In the genomic region with DNA sequence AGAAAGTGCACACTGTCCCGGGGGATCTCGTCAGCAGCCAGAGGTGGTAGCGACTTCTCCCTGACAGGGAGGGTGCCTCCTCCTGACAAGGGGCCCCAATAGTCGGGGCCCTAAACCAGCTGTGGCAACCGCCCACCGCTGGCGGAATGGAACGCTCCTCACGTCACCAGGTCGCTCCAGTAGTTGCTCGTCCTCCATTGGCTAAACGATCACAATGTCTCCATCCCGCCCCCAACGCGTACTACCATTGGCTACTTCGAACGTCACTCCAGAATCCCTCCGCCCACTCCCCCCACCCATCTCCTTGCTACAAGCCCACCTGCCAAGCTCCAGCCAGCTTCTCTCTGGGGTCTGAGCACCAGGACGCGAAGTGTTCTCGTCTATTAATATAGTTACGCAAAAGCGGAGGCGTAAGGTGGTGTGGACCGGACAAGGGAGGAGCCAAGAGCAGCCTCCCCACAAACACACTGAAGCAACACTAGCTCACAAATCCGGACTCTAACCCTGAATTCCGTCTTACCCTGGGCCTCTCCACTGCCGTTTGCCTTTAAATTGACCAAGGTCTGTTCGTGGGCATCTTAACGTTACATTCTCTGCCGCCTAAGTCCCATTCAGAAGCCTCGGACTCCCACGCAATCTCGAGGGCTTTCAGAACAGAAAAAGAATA, we compare ENCODE assay signal across 8 mouse cellular contexts. TPM values are rescaled to one million over a fixed set of nuclear protein-coding genes. Genes with fewer than 3 reads are reported as not detected.
DNase-seq lines count a peak whose midpoint lies in the region; ATAC-seq lines count a peak whose summit lies in the region.

TSS of gene Zdhhc9 (minus strand) at position 360 of the 667 bp plus-strand sequence.

- peak within 1 kb of the TSS; percentile 72 for H3K4me3 ChIP-seq in heart, embryonic 13.5 days
- peak within 1 kb of the TSS; percentile 73 for H3K4me3 ChIP-seq in liver, embryonic 12.5 days
- peak within 1 kb of the TSS; percentile 64 for H3K4me3 ChIP-seq in stomach, embryonic 15.5 days (replicated peaks)

- H3K36me3 ChIP-seq in heart, embryonic 13.5 days: no peaks in the 10 kb centered on the region
- no peaks in the 10 kb centered on the region for H3K36me3 ChIP-seq in liver, embryonic 12.5 days
- no peaks in the 10 kb centered on the region for H3K36me3 ChIP-seq in stomach, embryonic 15.5 days

- H3K4me1 ChIP-seq in heart, embryonic 13.5 days: peaks cover 5% of the 10 kb centered on the region; the same call in 1 of the 2 replicates
- H3K4me1 ChIP-seq in liver, embryonic 12.5 days: peaks cover 9% of the 10 kb centered on the region; the same call in 1 of the 2 replicates
- no peaks in the 10 kb centered on the region for H3K4me1 ChIP-seq in stomach, embryonic 15.5 days

- no peaks in the 10 kb centered on the region for H3K9me3 ChIP-seq in heart, embryonic 13.5 days
- no peaks in the 10 kb centered on the region for H3K9me3 ChIP-seq in liver, embryonic 12.5 days (replicated peaks)
- H3K9me3 ChIP-seq in stomach, embryonic 15.5 days: no peaks in the 10 kb centered on the region

- peak; percentile 93 for DNase-seq in CD4-positive helper T cell, adult 2 months (ENCODE audit: low read depth, low spot score)
- DNase-seq in brain, embryonic 18.5 days (ENCODE audit: low read depth, low spot score): peak; percentile 83
- DNase-seq in kidney, postnatal 10 days: peak; percentile 91
- DNase-seq in natural killer cell, adult 2 months (ENCODE audit: low spot score in 2 of 2): peak; percentile 81 to 85

- H3K27me3 ChIP-seq in heart, embryonic 13.5 days (replicated peaks): peaks cover 8% of the 10 kb centered on the region
- no peaks in the 10 kb centered on the region for H3K27me3 ChIP-seq in liver, embryonic 12.5 days (replicated peaks)
- H3K27me3 ChIP-seq in stomach, embryonic 15.5 days (replicated peaks): no peaks in the 10 kb centered on the region

- 9% methylated on average over 31 of the region's 34 CpGs for WGBS in heart, embryonic 13.5 days
- WGBS in liver, embryonic 12.5 days (ENCODE audit: insufficient replicate concordance): 10% methylated on average over 34 of the region's 34 CpGs
- WGBS in stomach, embryonic 15.5 days: 12% methylated on average over 33 of the region's 34 CpGs

- peak; percentile 100 for ATAC-seq in erythroid progenitor cell, adult 5-6 weeks (replicated peaks; ENCODE audit: low FRiP score, poor library complexity, severe bottlenecking)
- ATAC-seq in heart, embryonic 13.5 days (ENCODE audit: extremely low read depth, insufficient number of reproducible peaks, low FRiP score, low TSS enrichment): peak; percentile 91
- peak; percentile 99 for ATAC-seq in liver, embryonic 12.5 days
- ATAC-seq in stomach, embryonic 15.5 days (ENCODE audit: insufficient read depth, low FRiP score, low read depth): peak; percentile 98

- 0 out of 2 replicates have a peak within 1 kb of the TSS, but pooled peaks have one; percentile 24 for H3K27ac ChIP-seq in heart, embryonic 13.5 days (replicated peaks)
- H3K27ac ChIP-seq in liver, embryonic 12.5 days: peak within 1 kb of the TSS; percentile 76
- H3K27ac ChIP-seq in stomach, embryonic 15.5 days: peak within 1 kb of the TSS; percentile 72

- H3K4me2 ChIP-seq in heart, embryonic 13.5 days: peak within 1 kb of the TSS; percentile 71
- peak within 1 kb of the TSS; percentile 73 for H3K4me2 ChIP-seq in liver, embryonic 12.5 days
- peak within 1 kb of the TSS; percentile 52 for H3K4me2 ChIP-seq in stomach, embryonic 15.5 days

- peak within 1 kb of the TSS; percentile 83 for H3K9ac ChIP-seq in heart, embryonic 13.5 days
- H3K9ac ChIP-seq in liver, embryonic 12.5 days: peak within 1 kb of the TSS; percentile 80
- peak within 1 kb of the TSS; percentile 44 for H3K9ac ChIP-seq in stomach, embryonic 15.5 days

RNA-seq across cellular contexts. Expression of gene Zdhhc9, which starts in this region (rescaled TPM):
- 5.9 and 15.9 TPM in 2 replicates for total RNA-seq in erythroid progenitor cell, adult 5-6 weeks (2015; ENCODE audit: low replicate concordance)
- total RNA-seq in erythroid progenitor cell, adult 5-6 weeks (2017; ENCODE audit: low replicate concordance): 0.39 and 3.7 TPM in 2 replicates
- polyA plus RNA-seq in heart, embryonic 13.5 days (2015; fragmentation: Nextera tagmentation; extraction: Ambion mirVana): 2.2 and 3.0 TPM in 2 replicates
- 2.3 and 2.6 TPM in 2 replicates for polyA plus RNA-seq in liver, embryonic 12.5 days (2016; fragmentation: Nextera tagmentation; extraction: Ambion mirVana)
- polyA plus RNA-seq in stomach, embryonic 15.5 days (2015; fragmentation: Nextera tagmentation; extraction: Ambion mirVana): 6.2 and 7.6 TPM in 2 replicates

Comparison
In these comparisons a context has a peak if more than half of its experiments do, and no peak if none do; other contexts are left out.
1. Peak in every context shown above with its lines: DNase-seq, ATAC-seq, H3K4me3 ChIP-seq and H3K27ac ChIP-seq.
2. H3K27ac ChIP-seq: peak in every context shown above with its lines; median percentile 76 in liver, embryonic 12.5 days; 72 in stomach, embryonic 15.5 days; 24 in heart, embryonic 13.5 days.